Mouse (Mus musculus) lung, postnatal 0 days (tissue): ENCODE data around the gene St3gal5.

Experiments
- CTCF ChIP-seq: IDR thresholded peaks from 2 replicates; pipeline ENCODE4 v1.5.1; 2016; ENCODE audit warnings: antibody characterized with exemption, mild to moderate bottlenecking
- EP300 ChIP-seq: IDR thresholded peaks from 2 replicates; pipeline ENCODE4 v1.6.1; 2016; ENCODE audit warnings: antibody characterized with exemption, mild to moderate bottlenecking, control low read depth

DNA sequence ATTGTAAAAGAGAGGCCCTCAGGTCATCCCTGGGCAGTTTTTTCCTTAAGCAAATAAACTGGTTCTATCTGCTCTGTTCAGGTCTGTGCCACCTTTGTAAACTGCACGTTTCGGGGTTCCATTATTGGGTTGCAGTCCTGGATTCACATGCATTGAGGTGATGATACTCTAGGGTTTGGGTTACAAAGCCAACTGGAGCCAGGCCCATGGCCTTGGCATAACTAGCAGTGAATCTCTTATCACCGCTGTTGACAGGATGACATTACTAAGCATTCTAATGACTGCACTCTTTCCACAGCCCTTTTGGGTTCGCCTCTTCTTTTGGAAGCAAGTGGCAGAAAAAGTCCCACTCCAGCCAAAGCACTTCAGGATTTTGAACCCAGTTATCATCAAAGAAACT lies 51.3 kb downstream of the St3gal5 start:
- no peak for TF ChIP-seq CTCF
- no peak for TF ChIP-seq EP300
